Comparison of ENCODE assay signal across 27 mouse cellular contexts in genomic region chr12:13964537-13964936, GRCm38 (mm10).
"Had no signal": no experiment of that assay in that cellular context is flagged by ENCODE, and none has a peak within 500 bp of the region (broad histone marks: within the 10 kb centered on the region; RNA-seq: fewer than 3 reads in every experiment).

No protein-coding gene starts in this region.

- H3K4me3 ChIP-seq: gastrocnemius, adult 2 months; heart, embryonic 13.5 days; heart, embryonic 15.5 days; hindbrain, embryonic 13.5 days; hindbrain, embryonic 15.5 days; kidney, embryonic 15.5 days; limb, embryonic 13.5 days; limb, embryonic 15.5 days; liver, embryonic 12.5 days had no signal

- H3K9me3 ChIP-seq: heart, embryonic 13.5 days; heart, embryonic 15.5 days; hindbrain, embryonic 13.5 days; hindbrain, embryonic 15.5 days; kidney, embryonic 15.5 days; limb, embryonic 13.5 days; limb, embryonic 15.5 days; liver, embryonic 12.5 days had no signal

- H3K9ac ChIP-seq: heart, embryonic 13.5 days; heart, embryonic 15.5 days; hindbrain, embryonic 13.5 days; hindbrain, embryonic 15.5 days; kidney, embryonic 15.5 days; limb, embryonic 13.5 days; limb, embryonic 15.5 days; liver, embryonic 12.5 days; liver, embryonic 14.5 days had no signal

- H3K27ac ChIP-seq: gastrocnemius, adult 2 months; heart, embryonic 13.5 days; heart, embryonic 15.5 days; hindbrain, embryonic 13.5 days; hindbrain, embryonic 15.5 days; hindbrain, postnatal 0 days; kidney, embryonic 15.5 days; kidney, postnatal 0 days; limb, embryonic 13.5 days; limb, embryonic 15.5 days; liver, embryonic 12.5 days; liver, embryonic 14.5 days had no signal

- H3K4me2 ChIP-seq: heart, embryonic 11.5 days; heart, embryonic 13.5 days; heart, embryonic 15.5 days; hindbrain, embryonic 13.5 days; hindbrain, embryonic 15.5 days; kidney, embryonic 15.5 days; limb, embryonic 13.5 days; limb, embryonic 15.5 days; liver, embryonic 12.5 days had no signal

- H3K27me3 ChIP-seq: heart, embryonic 13.5 days; heart, embryonic 15.5 days; hindbrain, embryonic 13.5 days; hindbrain, embryonic 15.5 days; kidney, embryonic 15.5 days; limb, embryonic 13.5 days; limb, embryonic 15.5 days; liver, embryonic 12.5 days had no signal

- ATAC-seq: hindbrain, postnatal 0 days; intestine, embryonic 16.5 days; liver, embryonic 12.5 days had no signal

- H3K4me1 ChIP-seq: heart, embryonic 13.5 days; heart, embryonic 15.5 days; hindbrain, embryonic 13.5 days; hindbrain, embryonic 15.5 days; kidney, embryonic 15.5 days; limb, embryonic 13.5 days; limb, embryonic 15.5 days; liver, embryonic 12.5 days had no signal

- DNase-seq: gastrocnemius, adult 2 months; gastrocnemius, postnatal 10 days; gastrocnemius, postnatal 25 days; heart, adult 18-20 months; heart, postnatal 14 days; heart, postnatal 36 days; kidney, adult 11 months; kidney, adult 2 months; kidney, adult 9 months; kidney, postnatal 14 days; kidney, postnatal 36 days; layer of hippocampus, adult 9-11 months; layer of hippocampus, postnatal 36 days; left cerebral cortex, postnatal 4 days had no signal

- H3K36me3 ChIP-seq: heart, embryonic 13.5 days; heart, embryonic 15.5 days; hindbrain, embryonic 13.5 days; hindbrain, embryonic 15.5 days; kidney, embryonic 15.5 days; limb, embryonic 13.5 days; limb, embryonic 15.5 days; liver, embryonic 12.5 days had no signal
